Mouse (Mus musculus): Measurements from ENCODE around the gene Gm9046.
A peak's percentile ranks its signal among the peaks of the same experiment; 100 is the strongest.
"Not testable (repeated sequence)": the region's sequence is repeated elsewhere in the genome, so short reads cannot be mapped to it uniquely, and the experiment has no call there.

Gm9046 gene

DNA sequence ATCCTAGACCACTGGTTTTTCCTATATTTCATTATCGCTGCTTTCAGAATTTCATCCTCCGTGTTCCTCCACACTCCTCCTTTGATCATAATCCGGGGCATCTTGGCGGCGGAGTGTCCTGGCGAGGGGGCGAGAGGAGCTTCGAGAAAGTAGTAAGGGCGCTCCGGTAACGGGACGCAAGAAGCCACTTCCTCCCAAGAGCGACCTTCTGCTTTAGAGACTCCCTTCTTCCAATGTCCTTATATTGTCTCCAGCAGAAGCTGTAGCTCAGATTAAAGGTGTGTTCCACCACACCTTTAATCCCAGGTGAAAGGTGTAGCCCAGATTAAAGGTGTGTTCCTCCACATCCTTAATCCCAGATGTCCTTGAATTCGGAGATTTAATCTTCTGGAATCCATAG lies at the start of gene Gm9046:
Gm9046 (minus strand) TSS at position 101 of the 400 bp plus-strand sequence.
- not testable (repeated sequence) for DNase-seq (ENCODE audit: low spot score)

DNA sequence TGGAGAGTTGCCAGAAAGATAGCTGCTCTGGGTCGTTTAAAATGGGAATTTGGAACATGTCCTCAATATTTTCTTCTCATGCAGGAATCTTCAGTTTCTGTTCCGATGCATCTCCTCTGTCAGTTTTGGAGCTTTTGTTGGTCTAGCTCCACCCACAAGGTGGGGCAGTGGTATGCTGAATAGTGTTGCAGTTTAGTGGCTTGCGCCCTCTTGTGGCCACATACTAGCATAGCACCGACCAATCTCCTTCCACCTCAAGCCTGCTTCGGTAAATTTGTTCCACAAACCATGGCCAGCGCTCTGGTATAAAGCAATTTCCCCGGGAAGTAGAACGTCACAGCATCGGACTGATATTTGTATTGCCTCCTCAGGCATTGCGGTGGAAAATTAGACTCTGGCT lies 27.4 kb upstream of the Gm9046 start:
- peak; percentile 56 for DNase-seq (ENCODE audit: low spot score)

DNA sequence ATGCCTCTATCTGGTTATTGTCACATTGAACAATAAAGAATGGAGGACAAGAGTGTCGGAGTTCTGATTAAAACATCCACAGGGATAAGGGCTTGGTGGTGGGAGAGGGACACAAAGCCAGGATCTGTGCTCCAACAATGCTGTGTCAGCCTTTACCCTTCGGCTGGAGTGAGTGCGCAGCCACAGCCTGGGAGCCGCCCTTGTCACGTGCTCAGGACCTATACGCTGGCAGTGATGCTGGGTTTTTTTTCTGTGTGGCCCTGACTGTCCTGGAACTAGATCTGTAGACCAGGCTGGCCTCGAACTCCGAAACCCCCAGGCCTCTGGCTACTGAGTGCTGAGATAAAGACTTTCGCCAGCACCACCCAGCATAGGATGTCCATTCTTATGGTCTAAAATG lies 26.5 kb upstream of the Gm9046 start:
- no peak for DNase-seq (ENCODE audit: low spot score)

DNA sequence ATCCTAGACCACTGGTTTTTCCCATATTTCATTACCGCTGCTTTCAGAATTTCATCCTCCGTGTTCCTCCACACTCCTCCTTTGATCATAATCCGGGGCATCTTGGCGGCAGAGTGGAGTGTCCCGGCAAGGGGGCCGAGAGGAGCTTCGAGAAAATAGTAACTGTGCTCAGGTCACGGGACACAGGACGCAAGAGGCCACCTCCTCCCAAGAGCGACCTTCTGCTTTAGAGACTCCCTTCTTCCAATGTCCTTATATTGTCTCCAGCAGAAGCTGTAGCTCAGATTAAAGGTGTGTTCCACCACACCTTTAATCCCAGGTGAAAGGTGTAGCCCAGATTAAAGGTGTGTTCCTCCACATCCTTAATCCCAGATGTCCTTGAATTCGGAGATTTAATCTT lies 10.9 kb upstream of the Gm9046 start, which contains the start of gene Gm9049:
Gm9049 (minus strand) TSS at position 101 of the 400 bp plus-strand sequence.
- not testable (repeated sequence) for DNase-seq (ENCODE audit: low spot score)

DNA sequence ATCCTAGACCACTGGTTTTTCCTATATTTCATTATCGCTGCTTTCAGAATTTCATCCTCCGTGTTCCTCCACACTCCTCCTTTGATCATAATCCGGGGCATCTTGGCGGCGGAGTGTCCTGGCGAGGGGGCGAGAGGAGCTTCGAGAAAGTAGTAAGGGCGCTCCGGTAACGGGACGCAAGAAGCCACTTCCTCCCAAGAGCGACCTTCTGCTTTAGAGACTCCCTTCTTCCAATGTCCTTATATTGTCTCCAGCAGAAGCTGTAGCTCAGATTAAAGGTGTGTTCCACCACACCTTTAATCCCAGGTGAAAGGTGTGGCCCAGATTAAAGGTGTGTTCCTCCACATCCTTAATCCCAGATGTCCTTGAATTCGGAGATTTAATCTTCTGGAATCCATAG lies 5.5 kb upstream of the Gm9046 start, which contains the start of gene Gm9048:
Gm9048 (minus strand) TSS at position 101 of the 400 bp plus-strand sequence.
- not testable (repeated sequence) for DNase-seq (ENCODE audit: low spot score)

DNA sequence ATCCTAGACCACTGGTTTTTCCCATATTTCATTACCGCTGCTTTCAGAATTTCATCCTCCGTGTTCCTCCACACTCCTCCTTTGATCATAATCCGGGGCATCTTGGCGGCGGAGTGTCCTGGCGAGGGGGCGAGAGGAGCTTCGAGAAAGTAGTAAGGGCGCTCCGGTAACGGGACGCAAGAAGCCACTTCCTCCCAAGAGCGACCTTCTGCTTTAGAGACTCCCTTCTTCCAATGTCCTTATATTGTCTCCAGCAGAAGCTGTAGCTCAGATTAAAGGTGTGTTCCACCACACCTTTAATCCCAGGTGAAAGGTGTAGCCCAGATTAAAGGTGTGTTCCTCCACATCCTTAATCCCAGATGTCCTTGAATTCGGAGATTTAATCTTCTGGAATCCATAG lies 5.3 kb downstream of the Gm9046 start, which contains the start of gene Gm9045:
Gm9045 (minus strand) TSS at position 101 of the 400 bp plus-strand sequence.
- DNase-seq (ENCODE audit: low spot score): not testable (repeated sequence)

DNA sequence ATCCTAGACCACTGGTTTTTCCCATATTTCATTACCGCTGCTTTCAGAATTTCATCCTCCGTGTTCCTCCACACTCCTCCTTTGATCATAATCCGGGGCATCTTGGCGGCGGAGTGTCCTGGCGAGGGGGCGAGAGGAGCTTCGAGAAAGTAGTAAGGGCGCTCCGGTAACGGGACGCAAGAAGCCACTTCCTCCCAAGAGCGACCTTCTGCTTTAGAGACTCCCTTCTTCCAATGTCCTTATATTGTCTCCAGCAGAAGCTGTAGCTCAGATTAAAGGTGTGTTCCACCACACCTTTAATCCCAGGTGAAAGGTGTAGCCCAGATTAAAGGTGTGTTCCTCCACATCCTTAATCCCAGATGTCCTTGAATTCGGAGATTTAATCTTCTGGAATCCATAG lies 10.7 kb downstream of the Gm9046 start, which contains the start of gene Gm9044:
Gm9044 (minus strand) TSS at position 101 of the 400 bp plus-strand sequence.
- DNase-seq (ENCODE audit: low spot score): not testable (repeated sequence)

DNA sequence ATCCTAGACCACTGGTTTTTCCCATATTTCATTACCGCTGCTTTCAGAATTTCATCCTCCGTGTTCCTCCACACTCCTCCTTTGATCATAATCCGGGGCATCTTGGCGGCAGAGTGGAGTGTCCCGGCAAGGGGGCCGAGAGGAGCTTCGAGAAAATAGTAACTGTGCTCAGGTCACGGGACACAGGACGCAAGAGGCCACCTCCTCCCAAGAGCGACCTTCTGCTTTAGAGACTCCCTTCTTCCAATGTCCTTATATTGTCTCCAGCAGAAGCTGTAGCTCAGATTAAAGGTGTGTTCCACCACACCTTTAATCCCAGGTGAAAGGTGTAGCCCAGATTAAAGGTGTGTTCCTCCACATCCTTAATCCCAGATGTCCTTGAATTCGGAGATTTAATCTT lies 16.2 kb downstream of the Gm9046 start, which contains the start of gene Gm9040:
Gm9040 (minus strand) TSS at position 101 of the 400 bp plus-strand sequence.
- not testable (repeated sequence) for DNase-seq (ENCODE audit: low spot score)

DNA sequence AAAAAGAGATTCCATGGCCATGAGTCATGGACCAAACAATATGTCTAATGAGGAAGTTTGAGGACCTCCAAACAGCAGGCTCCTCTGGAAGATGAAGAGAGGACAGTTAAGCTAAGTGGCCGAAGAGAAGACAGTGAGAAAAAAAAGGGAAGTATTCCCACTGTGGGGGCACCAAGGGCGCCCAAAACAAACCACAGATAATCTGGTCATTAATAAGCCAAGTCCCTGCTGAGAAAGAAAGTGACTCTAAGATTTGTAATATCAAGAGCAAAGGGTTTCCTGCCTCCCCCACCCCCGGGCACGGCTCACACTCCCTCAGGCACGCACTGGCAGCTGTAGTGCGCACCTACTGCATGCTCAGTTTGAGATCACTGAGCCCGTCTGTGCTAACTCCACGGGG lies 24.0 kb downstream of the Gm9046 start:
- DNase-seq (ENCODE audit: low spot score): no peak

DNA sequence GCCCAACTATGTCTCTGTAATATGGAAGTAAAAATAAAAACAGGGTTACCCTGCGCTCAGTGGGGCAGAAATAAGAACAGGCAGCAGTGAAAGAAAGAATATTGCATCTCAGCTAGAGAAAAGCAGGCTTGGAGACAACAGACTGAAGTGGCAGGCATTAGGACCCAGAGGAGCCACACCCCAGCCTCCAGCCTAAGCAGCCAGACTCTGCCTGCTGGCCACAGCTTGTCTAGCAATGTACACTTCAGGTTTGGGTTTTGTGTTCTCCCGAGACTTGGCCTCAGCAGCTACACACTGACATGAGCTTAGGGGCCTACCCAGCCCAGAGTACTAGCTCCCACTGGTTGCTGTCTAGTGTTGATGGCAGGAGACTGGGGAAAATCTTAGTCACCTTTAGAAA lies 40.9 kb downstream of the Gm9046 start:
- DNase-seq (ENCODE audit: low spot score): not testable (repeated sequence)

DNA sequence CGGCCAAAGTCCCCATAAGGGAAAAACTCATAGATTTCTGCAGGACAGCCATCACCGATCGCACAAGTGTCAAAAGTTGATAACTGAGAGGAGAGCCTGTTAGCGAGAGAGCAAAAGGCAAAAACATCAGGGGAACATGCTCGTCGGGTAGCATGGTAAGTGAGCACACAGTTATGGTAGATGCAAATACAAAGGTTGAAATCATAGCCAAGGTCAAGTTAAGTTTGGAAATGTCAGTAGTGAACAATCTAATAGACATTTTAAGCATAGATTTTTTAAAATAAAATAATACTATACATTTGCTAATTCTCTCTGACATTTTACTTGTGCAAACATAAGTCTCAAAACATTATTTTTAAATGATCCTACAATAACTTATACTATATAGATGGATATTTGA lies 48.1 kb downstream of the Gm9046 start, which contains the start of gene Iltifb:
Iltifb (minus strand) TSS at position 101 of the 400 bp plus-strand sequence.
- no peak for DNase-seq (ENCODE audit: low spot score)
